Mouse (Mus musculus) stomach, embryonic 14.5 days (tissue): ENCODE results near the gene Gng8. TPM values are rescaled to one million over a fixed set of nuclear protein-coding genes. Genes with fewer than 3 reads are reported as not detected.
A peak's percentile ranks its signal among the peaks of the same experiment; 100 is the strongest.

ENCODE experiments used
- ATAC-seq: fragments of 200-750 bp; cut with Nextera tagmentation; 2 replicates; pipeline ENCODE4 v1.8.0; 2017; ENCODE audit warnings: low read depth, moderate TSS enrichment; ENCODE audit not compliant: insufficient number of reproducible peaks, insufficient read depth, low FRiP score
- H3K27ac ChIP-seq: fragments of 300-500 bp; sonication (generic); 2 replicates; pipeline ENCODE4 v1.5.1; 2014; ENCODE audit warnings: mild to moderate bottlenecking, low read length, moderate library complexity, mixed read lengths
- H3K27me3 ChIP-seq: fragments of 300-500 bp; sonication (generic); 2 replicates; pipeline ENCODE4 v1.6.1; 2014; ENCODE audit warnings: low read length, control low read depth, mixed read lengths; ENCODE audit not compliant: control insufficient read depth, insufficient read depth
- H3K36me3 ChIP-seq: fragments of 300-500 bp; sonication (generic); 2 replicates; pipeline ENCODE4 v1.6.1; 2014; ENCODE audit warnings: mild to moderate bottlenecking, control low read depth, low read length, moderate library complexity, mixed read lengths; ENCODE audit not compliant: control insufficient read depth, insufficient read depth
- H3K4me1 ChIP-seq: fragments of 300-500 bp; sonication (generic); 2 replicates; pipeline ENCODE4 v1.6.1; 2014; ENCODE audit warnings: low read length, control low read depth, mixed read lengths; ENCODE audit not compliant: control insufficient read depth, insufficient read depth
- H3K4me2 ChIP-seq: fragments of 300-500 bp; sonication (generic); replicated peaks from 2 replicates; pipeline ENCODE4 v1.6.1; 2014; ENCODE audit warnings: low read depth, low read length, control low read depth
- H3K4me3 ChIP-seq: fragments of 300-500 bp; sonication (generic); 2 replicates; pipeline ENCODE4 v1.5.1; 2014; ENCODE audit warnings: low read depth, low read length, control low read depth
- H3K9ac ChIP-seq: fragments of 300-500 bp; sonication (generic); replicated peaks from 2 replicates; pipeline ENCODE4 v1.6.1; 2014; ENCODE audit warnings: low read depth, mild to moderate bottlenecking, control low read depth, low read length, moderate library complexity, mixed read lengths
- H3K9me3 ChIP-seq: fragments of 300-500 bp; sonication (generic); 2 replicates; pipeline ENCODE4 v1.6.1; 2016; ENCODE audit warnings: low read depth, low read length, control low read depth; ENCODE audit not compliant: control insufficient read depth
- WGBS: fragments of 180-500 bp; shearing (Covaris S2); extraction: QIAGEN DNeasy Blood & Tissue Kit; methylation state at CpG from one replicate; pipeline ENCODE4 v1.1.7; 2014; 5-methylcytosine and 5-hydroxymethylcytosine counted together
- polyA plus RNA-seq: library from polyadenylated mRNA; unstranded; fragments of >200 nt; fragmentation: Nextera tagmentation; extraction: Ambion mirVana; gene quantifications from 2 replicates; pipeline ENCODE4 v1.2.1, GENCODE M21; 2014

Gng8 gene
- polyA plus RNA-seq, 1 experiment from 2014 or later, result 12.8 TPM

- no peaks in the 10 kb centered on the region for H3K27me3 ChIP-seq
- no peak overlapping the region for H3K27ac ChIP-seq
- no peak overlapping the region for H3K4me2 ChIP-seq
- no peak overlapping the region for H3K4me3 ChIP-seq
- no peaks in the 10 kb centered on the region for H3K9me3 ChIP-seq
- H3K4me1 ChIP-seq, result peaks cover 31% of the 10 kb centered on the region
- WGBS, result 60% methylated on average over 3 of the region's 3 CpGs
- no peak overlapping the region for H3K9ac ChIP-seq
- ATAC-seq, result no peak
- peaks cover 60% of the 10 kb centered on the region for H3K36me3 ChIP-seq
Observed at GRCm38 (mm10) chr7:16918670-16919069, 27.1 kb downstream of the Gng8 start.

- H3K9ac ChIP-seq, result no peak overlapping the region
- peaks cover 56% of the 10 kb centered on the region for H3K36me3 ChIP-seq
- H3K27me3 ChIP-seq, result no peaks in the 10 kb centered on the region
- H3K27ac ChIP-seq, result no peak overlapping the region
- no peaks in the 10 kb centered on the region for H3K9me3 ChIP-seq
- 0 out of 2 replicates have a peak overlapping the region, but pooled peaks have one; percentile 10 for H3K4me2 ChIP-seq
- no peak overlapping the region for H3K4me3 ChIP-seq
- WGBS, result 76% methylated on average over 13 of the region's 13 CpGs
- H3K4me1 ChIP-seq, result peaks cover 31% of the 10 kb centered on the region
- no peak for ATAC-seq
Observed at GRCm38 (mm10) chr7:16919395-16920149, 28.0 kb downstream of the Gng8 start.

DNA sequence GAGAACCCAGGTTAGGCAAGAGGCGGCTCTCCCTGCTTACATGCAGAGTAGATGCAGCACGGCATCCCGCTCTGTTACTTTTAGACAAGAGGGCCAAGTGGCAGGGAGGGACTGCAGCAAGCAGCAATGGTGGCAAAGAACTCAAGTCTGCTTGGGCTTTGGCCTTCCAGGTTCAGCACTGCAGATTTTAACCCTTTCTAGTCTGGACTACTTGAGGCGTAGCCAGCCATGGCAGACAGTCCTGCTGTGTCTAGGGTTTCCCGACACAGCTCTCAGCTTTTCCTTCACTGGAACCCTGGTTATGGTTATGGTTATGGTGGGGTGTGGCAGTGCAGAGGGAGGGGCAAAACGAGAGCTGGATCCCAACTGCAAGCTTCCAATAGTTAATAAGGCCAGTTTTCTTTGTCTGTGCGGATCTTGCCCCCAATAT lies 28.6 kb downstream of the Gng8 start:
- H3K9me3 ChIP-seq, result no peaks in the 10 kb centered on the region
- no peak overlapping the region for H3K9ac ChIP-seq
- WGBS, result 84% methylated on average over 7 of the region's 7 CpGs
- 0 out of 2 replicates have a peak overlapping the region, but pooled peaks have one; percentile 10 for H3K4me2 ChIP-seq
- H3K27ac ChIP-seq, result no peak overlapping the region
- H3K27me3 ChIP-seq, result no peaks in the 10 kb centered on the region
- ATAC-seq, result no peak
- peaks cover 50% of the 10 kb centered on the region for H3K36me3 ChIP-seq
- H3K4me3 ChIP-seq, result no peak overlapping the region
- H3K4me1 ChIP-seq, result peaks cover 31% of the 10 kb centered on the region

- peaks cover 42% of the 10 kb centered on the region for H3K36me3 ChIP-seq
- H3K4me2 ChIP-seq, result peak overlapping the region; percentile 65
- H3K27me3 ChIP-seq, result no peaks in the 10 kb centered on the region
- no peak overlapping the region; the same call in 1 of the 2 replicates for H3K9ac ChIP-seq
- no peak for ATAC-seq
- H3K4me1 ChIP-seq, result peaks cover 31% of the 10 kb centered on the region
- peak overlapping the region; percentile 70; the same call in 1 of the 2 replicates for H3K27ac ChIP-seq
- peak overlapping the region; percentile 94; the same call in 1 of the 2 replicates for H3K4me3 ChIP-seq
- H3K9me3 ChIP-seq, result no peaks in the 10 kb centered on the region
- WGBS, result 46% methylated on average over 21 of the region's 21 CpGs
Observed at GRCm38 (mm10) chr7:16920818-16921791, 29.5 kb downstream of the Gng8 start.

DNA sequence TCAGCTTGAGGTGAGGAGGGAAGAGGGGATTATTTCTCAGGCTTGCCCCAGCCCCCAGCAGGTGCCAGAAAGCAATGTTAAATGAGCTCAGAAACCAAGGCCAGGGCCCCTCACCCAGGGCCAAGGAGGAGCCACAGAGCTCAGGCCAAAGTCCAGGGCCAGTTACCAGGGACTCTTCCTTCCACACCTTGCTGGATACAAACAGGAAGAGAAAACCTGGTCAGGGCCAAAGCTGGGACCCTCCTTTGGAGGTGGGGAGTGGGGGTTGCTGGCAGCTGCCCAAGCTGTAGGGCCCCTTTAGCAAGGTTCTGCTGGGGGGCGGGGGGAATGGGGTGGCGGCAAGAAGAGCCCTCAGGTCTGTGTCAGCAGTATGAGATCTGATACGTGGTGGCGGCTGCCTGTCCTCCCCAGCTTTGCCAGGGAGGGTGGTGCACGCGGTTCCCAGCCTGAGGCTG lies 30.3 kb downstream of the Gng8 start:
- H3K4me3 ChIP-seq, result peak overlapping the region; percentile 94; the same call in 1 of the 2 replicates
- H3K9ac ChIP-seq, result peak overlapping the region; percentile 96; the same call in 1 of the 2 replicates
- 32% methylated on average over 6 of the region's 6 CpGs for WGBS
- peak overlapping the region; percentile 70; the same call in 1 of the 2 replicates for H3K27ac ChIP-seq
- peak overlapping the region; percentile 65 for H3K4me2 ChIP-seq
- H3K36me3 ChIP-seq, result peaks cover 34% of the 10 kb centered on the region
- no peaks in the 10 kb centered on the region for H3K9me3 ChIP-seq
- peaks cover 31% of the 10 kb centered on the region for H3K4me1 ChIP-seq
- ATAC-seq, result no peak
- H3K27me3 ChIP-seq, result no peaks in the 10 kb centered on the region

DNA sequence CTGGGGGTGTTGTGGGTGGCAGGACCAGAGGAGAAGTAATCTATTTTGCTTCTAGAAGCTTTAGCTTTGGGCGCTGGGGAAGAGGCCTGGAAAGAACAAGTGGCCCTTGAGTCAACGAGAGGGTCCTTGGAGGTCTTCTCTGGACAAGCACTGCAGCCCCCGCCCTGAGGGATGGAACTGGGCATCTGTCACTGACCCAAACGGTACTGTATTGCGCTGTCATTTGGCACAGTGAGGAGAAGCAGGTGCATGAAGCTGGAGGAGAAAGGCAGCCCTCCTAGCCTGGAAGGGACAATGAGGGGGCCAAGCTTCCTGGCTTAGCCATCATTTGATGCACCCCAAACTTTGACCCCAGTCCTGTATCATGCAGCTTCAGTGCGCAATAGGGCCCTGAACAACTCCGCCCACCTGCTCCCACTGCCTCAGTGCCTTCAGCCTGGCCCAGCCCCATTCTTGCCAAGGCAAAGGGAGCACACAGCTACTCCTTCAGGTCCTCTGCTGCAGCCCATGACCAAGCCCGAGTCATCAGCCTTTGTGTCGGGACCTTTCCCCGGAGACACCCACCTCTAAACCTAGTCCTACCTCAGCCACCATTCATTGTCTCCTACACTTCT lies 30.9 kb downstream of the Gng8 start:
- Histone ChIP-seq H3K4me1 (peaks cover 31% of the 10 kb centered on the region), H3K4me2 (peak overlapping the region; percentile 65), H3K4me3 (peak overlapping the region; percentile 94), H3K9me3 (no peaks in the 10 kb centered on the region), H3K27ac (peak overlapping the region; percentile 70; the same call in 1 of the 2 replicates), H3K9ac (peak overlapping the region; percentile 96), H3K27me3 (no peaks in the 10 kb centered on the region), H3K36me3 (peaks cover 28% of the 10 kb centered on the region)
- 43% methylated on average over 10 of the region's 10 CpGs for WGBS
- ATAC-seq, result no peak

DNA sequence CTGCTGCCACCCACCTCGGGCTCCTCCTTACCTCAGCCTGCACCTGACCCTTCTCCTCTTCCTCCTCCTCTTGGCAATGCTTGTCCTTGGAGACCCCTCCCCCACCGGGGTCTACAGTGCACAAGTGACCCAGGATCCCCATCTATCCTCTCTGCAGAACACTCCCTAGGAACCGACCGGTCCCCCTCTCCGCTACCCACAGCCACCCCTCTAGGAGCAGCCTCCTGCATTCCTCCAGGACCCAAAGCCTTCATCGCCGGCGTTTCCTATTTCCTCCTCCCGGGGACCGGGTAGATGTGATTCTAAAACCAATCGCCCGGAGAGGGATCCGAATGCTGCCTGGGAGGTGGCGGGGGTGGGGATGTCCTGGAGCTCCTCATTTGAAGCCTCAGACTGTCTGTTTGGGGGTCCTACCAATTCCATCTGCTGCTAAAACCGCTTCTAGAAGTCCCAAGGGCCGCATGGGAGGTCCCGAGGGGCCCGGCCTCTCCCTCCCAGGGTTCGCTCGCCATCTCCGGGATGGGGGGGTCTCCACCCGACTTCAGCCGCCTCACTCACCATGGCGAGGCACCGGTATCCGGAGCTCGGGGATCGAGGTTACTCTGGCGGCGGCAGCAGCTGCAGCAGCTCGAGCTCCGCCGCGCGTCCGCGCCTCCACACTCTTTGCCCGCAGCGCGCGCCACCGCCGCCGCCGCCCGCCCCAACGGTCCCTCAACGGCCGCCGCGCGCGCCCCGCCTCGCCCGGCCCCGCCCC lies 31.9 kb downstream of the Gng8 start:
- peak overlapping the region; percentile 94 for H3K4me3 ChIP-seq
- peak overlapping the region; percentile 96 for H3K9ac ChIP-seq
- no peak; the same call in 1 of the 2 replicates for ATAC-seq
- H3K9me3 ChIP-seq, result no peaks in the 10 kb centered on the region
- H3K27me3 ChIP-seq, result no peaks in the 10 kb centered on the region
- peaks cover 18% of the 10 kb centered on the region for H3K36me3 ChIP-seq
- H3K4me2 ChIP-seq, result peak overlapping the region; percentile 65
- WGBS, result under 1% methylated on average over 48 of the region's 57 CpGs
- H3K27ac ChIP-seq, result peak overlapping the region; percentile 94
- H3K4me1 ChIP-seq, result peaks cover 31% of the 10 kb centered on the region
